Mouse (Mus musculus) right cerebral cortex, postnatal 4 days (tissue): ENCODE measurements around the gene Abca15.
"Not testable (repeated sequence)": the region's sequence is repeated elsewhere in the genome, so short reads cannot be mapped to it uniquely, and the experiment has no call there.

Experiments
- DNase-seq: peaks from one replicate; pipeline ENCODE4 v3.0.0-alpha.2; 2022

Gene Abca15

GRCm38 (mm10) chr7:120328087-120328793 lies at the start of gene Abca15:
Abca15 (plus strand) TSS chr7:120328670.
- DNase-seq = peak; percentile 36

GRCm38 (mm10) chr7:120285286-120285685 lies 43.2 kb upstream of the Abca15 start:
- DNase-seq = no peak

- peak; percentile 5 for DNase-seq
Measured at GRCm38 (mm10) chr7:120316086-120316485, 12.4 kb upstream of the Abca15 start.

- DNase-seq = no peak
Measured at GRCm38 (mm10) chr7:120322963-120323362, 5.5 kb upstream of the Abca15 start.

- DNase-seq = not testable (repeated sequence)
Measured at GRCm38 (mm10) chr7:120325911-120326310, 2.6 kb upstream of the Abca15 start.

GRCm38 (mm10) chr7:120327220-120328073 lies 1.0 kb upstream of the Abca15 start:
- DNase-seq = peak; percentile 50

- DNase-seq = peak; percentile 2
Measured at GRCm38 (mm10) chr7:120361159-120361558, 32.7 kb downstream of the Abca15 start.

GRCm38 (mm10) chr7:120409447-120409846 lies 81.0 kb downstream of the Abca15 start, which contains the start of gene Abca16:
Abca16 (plus strand) TSS chr7:120409647.
- no peak for DNase-seq

- no peak for DNase-seq
Measured at GRCm38 (mm10) chr7:120412391-120412790, 83.9 kb downstream of the Abca15 start.

- DNase-seq = no peak
Measured at GRCm38 (mm10) chr7:120426625-120427024, 98.2 kb downstream of the Abca15 start.

- no peak for DNase-seq
Measured at GRCm38 (mm10) chr7:120431464-120431863, 103.0 kb downstream of the Abca15 start.
